Mouse (Mus musculus) cerebellum, postnatal 4 days (tissue): ENCODE data around the gene Foxk1.
A peak's percentile ranks its signal among the peaks of the same experiment; 100 is the strongest.

ENCODE experiments used
- DNase-seq, 2 experiments: peaks; one replicate each; pipeline ENCODE4 v3.0.0; 2022; ENCODE audit warnings: low spot score in 2 of 2, mixed read lengths in 1 of 2

Foxk1 gene

DNA sequence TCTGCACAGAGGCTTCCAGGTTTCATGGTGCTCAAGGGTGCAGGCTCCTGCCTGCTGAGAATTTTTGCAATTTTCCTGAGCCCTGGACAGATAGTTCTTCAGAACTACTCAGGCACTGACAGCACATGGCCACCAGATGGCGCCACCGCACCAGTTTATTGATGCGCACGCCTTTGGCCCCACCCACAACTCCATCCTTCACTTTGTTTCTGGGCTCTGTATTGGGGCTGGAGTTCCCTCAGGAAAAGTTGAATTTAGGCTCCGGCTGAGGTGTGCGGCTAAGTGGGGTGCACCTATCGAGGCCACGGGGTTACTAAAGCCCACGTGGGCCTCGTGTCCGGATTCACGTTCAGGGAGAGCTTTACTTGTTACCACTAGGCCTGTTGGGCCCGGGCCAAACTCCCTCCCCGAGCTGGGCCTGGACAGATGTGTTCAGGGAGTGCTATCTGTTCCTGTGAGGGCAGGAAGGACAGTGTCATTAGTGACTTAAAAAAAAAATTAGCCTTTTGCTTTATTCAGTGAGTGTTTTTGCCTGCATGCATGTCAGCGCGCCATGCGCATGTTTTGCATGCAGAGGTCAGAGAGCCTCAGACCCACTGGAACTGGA, 77.6 kb downstream of the Foxk1 start:
- DNase-seq: peak; percentile 85 to 88

DNA sequence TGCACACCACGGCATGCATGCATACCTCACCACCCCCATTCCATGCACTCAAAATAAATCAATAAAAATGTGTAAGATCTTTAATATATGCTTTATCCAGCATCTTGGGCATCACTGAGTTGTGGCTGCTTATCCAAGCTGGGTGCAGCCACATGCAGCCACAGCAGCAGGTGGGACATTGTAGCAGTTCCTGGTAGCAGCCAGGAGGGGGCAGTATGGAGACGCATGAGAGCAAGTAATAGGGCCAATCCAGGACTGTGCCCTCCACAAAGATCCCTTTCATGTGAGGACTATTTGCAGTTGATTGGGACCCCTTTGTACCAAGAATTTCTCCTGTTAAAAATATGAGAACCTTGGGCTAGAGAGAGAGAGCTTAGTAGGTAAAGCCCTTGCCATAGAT, 81.2 kb downstream of the Foxk1 start:
- DNase-seq: no peak

DNA sequence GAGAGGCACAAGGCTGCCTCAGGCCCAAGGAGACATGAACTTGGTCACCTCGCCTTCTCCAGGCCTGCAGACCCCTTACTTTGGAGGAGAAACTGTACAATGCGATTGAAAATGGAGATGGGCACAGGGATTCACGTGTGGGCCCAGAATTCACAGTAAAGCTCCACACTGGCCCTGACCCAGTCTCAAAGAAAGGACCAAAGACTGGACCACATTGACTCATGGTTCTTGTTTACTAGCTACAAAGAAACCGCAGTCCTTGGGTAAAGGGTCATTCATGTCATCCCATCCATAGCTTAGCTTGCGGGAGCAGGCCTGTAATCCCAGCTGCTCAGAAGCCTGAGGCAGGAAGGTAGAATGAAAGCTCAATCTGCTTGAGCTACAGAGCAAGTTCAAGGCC, 82.3 kb downstream of the Foxk1 start:
- no peak for DNase-seq

DNA sequence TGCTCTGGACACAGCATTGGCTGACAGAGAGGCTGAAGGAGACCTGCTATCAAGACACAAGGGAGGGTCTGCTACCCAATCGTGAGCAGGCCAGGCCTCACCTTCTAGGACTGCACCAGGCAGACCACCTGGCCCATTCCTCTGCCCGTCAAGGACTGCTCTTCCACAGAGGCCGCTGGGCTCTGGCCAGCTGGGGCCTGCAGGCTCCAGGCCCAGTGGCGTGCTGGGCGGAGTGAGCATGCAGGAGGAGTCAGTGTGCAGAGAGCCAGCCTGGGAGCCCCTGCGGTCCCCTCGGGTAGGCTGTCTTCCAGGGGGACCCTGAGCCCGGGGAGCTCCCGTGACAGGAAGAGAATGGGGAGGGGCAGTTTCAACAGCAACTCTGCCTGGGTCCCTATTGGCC, 85.4 kb downstream of the Foxk1 start:
- no peak for DNase-seq

DNA sequence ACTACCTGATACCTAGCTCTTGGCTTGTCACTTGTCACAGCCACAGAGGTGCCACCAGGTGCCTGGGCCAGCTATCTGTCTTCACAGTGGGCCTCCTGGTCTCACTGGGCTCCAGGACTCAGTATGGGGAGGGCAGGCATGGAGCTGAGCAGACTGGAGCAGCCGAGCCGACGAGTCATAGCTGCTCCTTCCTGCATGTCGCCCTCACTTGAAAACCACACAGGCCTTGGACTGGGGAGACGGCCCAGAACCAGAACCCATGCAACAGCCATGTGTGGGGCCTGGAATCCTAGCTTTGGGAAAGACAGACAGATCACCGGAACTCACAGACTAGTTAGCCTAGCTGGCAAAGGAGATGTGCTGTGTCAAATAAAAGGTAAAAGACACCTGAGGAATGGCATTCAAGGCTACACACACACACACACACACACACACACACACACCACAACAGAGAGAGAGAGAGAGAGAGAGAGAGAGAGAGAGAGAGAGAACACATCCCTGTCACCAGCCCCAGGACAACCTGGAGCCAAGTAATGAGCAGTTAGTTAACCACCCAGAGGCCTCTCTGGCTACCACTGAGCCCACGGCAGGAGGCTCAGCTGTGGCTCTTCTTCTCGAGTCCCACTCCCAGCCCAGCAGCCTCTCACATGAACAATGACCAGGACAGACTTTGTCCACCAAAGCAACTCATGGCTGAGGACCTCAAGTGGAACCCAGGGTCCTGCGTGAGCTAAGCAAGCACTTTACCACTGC, 88.8 kb downstream of the Foxk1 start:
- DNase-seq: no peak

DNA sequence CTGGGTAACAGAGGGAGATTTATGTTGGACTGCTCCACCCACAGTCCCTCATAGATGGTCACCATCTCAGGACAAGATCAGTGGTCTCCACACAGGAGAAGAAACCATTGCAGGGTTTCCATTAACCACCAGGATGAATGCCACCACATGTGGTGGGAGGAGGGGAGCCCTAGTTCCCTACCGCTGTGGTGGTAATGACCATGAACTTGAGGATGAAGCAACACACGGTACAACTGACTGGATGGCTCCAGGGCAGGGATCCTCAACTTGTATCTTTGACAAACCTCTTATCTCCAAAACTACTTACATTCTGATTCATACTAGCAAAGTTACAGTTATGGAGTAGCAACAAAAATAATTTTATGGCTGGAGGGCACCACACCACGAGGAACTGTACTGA, 92.0 kb downstream of the Foxk1 start:
- no peak for DNase-seq

DNA sequence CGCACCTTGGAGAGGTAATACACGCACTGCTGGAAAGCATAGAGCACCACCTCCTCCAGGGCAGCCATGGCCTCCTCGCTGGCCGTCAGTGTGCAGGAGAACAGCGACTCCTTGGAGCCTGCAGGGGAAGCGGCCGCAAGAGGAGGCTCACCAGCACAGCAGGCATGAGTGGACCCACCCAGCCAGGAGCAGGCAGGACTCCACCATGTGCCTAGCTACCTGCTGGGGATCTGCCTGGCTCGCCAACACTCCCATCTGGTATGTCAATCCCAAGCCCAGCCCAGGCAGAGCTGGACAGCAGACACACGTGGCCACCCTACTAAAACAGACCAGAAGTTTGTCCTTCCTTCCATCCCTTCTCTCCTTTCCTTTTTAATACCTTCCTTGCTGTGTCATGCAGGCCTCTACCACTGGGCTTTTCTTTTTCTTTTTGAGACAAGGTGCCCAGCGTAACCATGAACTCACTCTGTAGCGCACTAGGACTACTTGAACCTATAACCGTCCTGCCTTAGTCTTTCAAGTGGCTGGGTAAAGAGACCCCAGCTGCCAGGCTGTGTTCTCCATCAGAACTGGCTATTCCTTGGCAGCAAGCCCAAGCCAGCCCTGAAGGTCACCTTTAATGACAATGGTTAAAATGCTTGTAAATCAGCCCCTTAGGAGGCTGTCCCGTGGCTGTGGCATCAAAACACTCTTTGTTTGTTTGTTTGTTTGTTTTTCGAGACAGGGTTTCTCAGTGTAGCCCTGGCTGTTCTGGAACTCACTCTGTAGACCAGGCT, 94.2 kb downstream of the Foxk1 start:
- peak in 1 of 2 experiments; percentile 37 for DNase-seq

DNA sequence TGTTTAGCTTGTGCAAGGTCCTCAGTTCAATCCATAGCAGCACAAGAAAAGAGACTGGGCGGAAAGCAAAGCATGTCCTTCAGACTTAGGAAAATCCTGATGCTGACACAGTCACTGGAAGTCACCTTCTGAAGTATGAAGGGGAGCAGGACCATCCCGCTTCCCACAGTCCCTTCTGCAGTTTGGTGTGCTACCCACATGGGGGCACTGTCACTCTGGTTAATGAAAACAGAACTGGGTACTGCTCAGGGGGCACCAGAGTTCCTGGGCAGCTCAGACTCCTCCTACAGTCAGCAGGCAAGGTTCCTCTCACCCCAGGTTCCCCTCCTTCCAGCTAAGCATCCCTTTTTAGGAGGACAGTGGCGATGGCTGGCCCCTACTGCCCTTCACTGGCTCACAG, 97.7 kb downstream of the Foxk1 start:
- peak in 1 of 2 experiments; percentile 70 for DNase-seq

DNA sequence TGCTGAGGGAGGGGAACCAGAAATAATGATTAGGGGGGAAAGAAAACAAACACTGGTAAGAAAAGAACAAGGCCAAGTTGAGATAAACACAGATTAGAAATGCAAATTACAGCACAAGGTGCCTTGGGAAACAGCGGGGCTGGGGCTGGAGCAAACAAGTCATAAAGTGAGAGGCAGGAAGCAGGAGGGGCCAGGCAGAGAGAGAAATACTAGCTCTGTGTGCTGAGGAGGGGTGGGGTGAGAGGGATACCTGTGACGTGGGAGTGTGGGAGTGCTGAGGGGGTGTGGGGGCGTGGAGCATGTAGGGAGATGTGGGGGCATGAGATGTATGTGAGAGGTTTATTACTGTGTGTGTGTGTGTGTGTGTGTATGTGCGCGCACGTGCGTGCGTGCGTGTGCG, 99.6 kb downstream of the Foxk1 start:
- DNase-seq: no peak

DNA sequence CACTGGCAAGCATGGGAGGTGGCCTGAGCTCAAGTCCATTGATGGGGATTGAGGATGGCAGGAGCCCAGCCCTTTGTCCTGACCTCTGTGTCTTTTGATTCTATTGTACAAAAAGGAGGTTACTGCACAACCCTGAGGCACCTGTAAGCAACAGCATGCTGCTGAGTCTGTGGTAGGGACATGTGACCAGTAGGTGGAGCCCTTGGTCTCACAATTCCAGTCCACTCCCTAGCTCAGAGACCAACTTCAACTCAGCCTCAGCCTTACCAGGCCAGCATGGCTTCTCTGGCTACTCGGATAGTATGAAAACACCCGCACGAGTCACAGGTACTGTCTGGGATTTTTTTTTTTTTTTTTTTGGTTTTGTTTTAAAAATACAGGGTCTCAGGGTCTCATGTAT, 101.1 kb downstream of the Foxk1 start:
- peak; percentile 62 to 86 for DNase-seq

DNA sequence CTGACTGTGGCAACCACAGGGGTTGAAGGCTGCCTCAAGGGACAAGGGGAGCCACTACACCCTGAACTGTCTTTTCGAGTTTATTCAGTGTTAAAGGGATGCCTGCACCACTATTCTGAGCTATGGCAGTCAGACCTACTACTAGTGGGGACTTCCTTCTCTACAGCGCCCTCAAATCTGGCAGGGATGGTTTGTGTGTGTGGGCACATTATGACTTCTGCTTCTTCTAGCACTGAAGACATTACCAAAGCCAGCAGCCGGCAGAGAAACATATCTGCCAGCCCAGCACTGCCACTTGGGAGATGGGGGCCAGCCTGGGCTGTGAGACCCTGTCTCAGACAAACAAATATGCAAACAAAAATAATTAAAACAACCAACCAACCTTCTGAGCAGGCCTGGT, 102.9 kb downstream of the Foxk1 start:
- no peak for DNase-seq

DNA sequence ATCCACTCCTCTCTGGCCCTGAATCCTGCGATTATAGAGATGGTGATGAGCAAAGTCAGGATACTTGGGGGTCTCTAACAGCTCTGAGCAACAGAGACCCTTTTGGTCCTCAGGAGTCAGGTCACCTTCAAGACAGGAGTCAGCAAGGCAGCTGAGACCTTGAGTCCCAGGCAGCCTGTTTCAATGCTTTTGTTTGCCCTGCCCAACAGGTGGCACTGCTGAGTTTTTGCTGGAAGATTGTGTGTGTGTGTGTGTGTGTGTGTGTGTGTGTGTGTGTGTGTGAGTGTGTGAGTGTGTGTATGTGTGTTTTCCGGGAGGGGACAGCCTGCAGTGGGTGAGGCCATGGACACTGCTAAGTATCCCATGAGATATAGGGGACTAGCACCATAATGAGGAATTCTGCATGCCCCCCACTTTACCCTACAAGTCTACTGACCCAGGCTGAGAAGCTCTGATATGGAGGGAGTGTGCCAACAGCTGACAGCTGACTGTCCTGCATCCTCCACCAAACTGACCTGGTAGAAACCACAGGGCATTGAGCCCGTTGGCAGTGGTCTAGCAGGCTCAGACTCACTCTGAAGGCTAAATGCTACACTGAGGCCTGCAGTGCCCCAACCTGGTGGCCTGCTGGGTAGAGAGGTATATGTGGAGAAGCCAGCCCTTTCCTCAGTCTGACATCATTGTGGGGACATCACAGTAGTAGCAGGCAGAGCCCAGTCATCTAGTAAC, 104.6 kb downstream of the Foxk1 start:
- DNase-seq: no peak

DNA sequence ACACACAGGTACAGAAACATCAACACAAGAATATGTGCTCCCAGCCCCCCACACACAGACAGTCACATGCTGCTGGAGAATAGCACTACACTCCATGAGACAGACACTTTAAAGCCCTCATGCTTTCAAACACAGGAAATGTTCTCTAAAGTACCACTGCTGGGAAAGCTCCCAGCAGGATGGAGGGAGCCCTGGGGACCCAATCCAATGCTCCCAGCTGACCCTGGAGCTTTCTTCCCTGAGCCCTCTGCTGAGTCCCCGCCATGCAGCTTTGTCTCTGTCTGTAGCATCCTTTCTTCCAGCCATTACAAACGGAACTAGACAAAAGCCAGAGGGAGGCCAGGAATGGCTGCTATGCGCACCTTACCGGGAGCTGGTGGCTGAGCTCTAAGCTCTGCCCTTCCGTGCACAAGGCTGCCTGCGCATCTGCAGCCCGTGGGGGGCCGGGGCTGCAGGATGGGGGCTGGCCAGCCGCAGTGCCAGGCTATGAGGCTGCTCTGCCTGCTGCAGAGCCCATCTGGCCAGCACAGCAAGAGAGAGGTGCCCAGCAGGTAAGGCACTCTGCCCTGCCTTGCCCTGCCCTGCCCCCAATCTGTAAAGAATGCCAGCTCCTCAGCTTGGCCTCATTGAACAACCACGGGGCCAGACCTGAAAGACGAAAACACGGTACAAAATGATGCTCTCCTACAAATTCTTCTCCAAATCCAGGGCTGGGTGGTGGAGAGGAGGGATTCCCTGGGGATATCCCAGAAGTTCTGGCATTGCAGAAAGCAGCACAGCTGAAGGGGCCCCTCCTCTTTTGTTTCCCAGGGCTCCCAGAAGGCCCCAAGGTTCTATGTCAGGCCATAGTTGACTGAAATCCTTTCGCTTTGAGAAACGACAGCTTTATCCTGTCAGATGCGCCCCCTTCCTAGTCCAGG, 108.1 kb downstream of the Foxk1 start:
- peak in 1 of 2 experiments; percentile 65 for DNase-seq

DNA sequence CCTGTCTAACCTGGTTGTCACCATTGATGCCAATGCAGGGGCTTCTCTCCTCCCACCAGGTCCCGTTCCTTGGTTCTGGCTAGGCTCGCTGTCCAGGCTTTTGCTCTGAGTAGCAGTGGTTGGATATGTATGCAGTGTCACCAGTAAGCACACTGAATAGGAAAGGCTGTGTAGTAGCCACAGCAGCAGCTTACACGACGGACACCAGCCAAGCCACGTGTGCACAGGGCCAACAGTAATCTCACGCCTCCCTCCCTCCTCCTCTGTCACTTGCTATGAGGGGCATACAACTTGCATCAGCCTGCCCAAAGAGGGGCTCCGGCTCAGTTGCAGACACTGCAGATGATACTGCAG, 108.7 kb downstream of the Foxk1 start:
- DNase-seq: peak in 1 of 2 experiments; percentile 29
